Mouse (Mus musculus) CH12.LX (cell line): ENCODE data around the gene Heyl.

ENCODE experiments used
- CHD1 ChIP-seq: IDR thresholded peaks from 2 replicates; pipeline ENCODE4 v1.6.1; 2012; ENCODE audit warnings: low read depth, low read length, improper control_type of control experiment, inconsistent platforms
- CTCF ChIP-seq, 2 experiments: IDR thresholded peaks in 1 of 2; conservative IDR thresholded peaks in 1 of 2; 2 replicates each; pipeline ENCODE4 v1.5.1; 2011 to 2012; ENCODE audit warnings: low read depth in 2 of 2, low read length in 2 of 2, improper control_type of control experiment in 1 of 2, inconsistent platforms in 1 of 2, mild to moderate bottlenecking in 1 of 2, moderate library complexity in 1 of 2
- SMC3 ChIP-seq: IDR thresholded peaks from 2 replicates; pipeline ENCODE4 v1.6.1; 2011; ENCODE audit warnings: low read depth, low read length, improper control_type of control experiment
- ZMIZ1 ChIP-seq: IDR thresholded peaks from 2 replicates; pipeline ENCODE4 v1.6.1; 2012; ENCODE audit warnings: low read depth, mild to moderate bottlenecking, inconsistent platforms, low read length, improper control_type of control experiment

DNA sequence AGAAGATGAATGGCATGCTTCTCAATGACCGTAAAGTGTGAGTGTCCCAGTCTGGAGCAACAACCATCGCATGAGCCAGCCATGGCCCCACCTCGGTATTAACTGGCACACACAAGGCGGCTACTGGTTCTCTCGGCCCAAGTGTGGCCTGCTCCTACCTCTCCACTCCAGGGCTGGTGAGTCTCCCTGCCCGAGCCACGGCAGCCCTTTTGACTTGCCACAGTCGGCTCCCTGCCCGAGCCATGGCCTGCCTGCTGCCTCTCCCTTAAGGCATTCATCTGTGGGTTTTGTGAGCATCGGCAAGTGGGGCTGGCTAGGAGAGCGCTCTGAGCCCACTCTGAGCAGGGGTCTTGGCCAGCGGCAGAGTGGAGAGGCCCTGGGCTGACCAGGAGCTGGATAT, 55.7 kb downstream of the Heyl start:
- TF ChIP-seq CTCF (conservative IDR thresholded peaks at IDR 0.05 in 1 of 2, IDR thresholded peaks at IDR 0.05 in 1 of 2; ENCODE audit: low read depth in 2 of 2, low read length in 2 of 2) (no peak), ZMIZ1 (no peak), SMC3 (no peak), CHD1 (no peak)
